Mouse (Mus musculus): ENCODE measurements at regions not wholly inside any gene's neighbourhood (a gene's known extent, or its start where the extent isn't known, plus 50 kb on each side); places are given as distances from the start of the nearest gene placed in this dataset.

- no peak for DNase-seq (ENCODE audit: low spot score)
These were observed 65.0 kb downstream of the Atxn7l3b start for GRCm38 (mm10) chr10:112863808-112864207.

DNA sequence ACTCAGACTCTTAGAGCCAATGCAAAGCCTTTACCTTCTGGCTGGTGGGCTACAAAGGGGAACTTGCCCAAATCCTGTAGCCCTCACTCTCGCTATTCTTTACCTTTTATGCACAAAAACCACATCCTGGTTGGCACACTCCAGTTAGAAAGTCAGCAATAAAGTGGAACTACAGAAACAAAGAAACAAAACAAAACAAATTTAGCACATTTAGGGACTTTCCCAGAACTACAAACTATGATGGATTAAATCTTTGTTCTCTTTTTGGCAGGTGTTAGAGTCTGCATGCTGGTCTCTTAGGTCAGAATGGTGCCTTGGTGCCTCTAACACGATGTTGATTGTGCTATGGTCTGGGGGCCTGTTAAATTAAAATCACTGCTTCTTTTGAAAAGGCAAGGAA lies 65.4 kb downstream of the Atxn7l3b start:
- no peak for DNase-seq (ENCODE audit: low spot score)

DNA sequence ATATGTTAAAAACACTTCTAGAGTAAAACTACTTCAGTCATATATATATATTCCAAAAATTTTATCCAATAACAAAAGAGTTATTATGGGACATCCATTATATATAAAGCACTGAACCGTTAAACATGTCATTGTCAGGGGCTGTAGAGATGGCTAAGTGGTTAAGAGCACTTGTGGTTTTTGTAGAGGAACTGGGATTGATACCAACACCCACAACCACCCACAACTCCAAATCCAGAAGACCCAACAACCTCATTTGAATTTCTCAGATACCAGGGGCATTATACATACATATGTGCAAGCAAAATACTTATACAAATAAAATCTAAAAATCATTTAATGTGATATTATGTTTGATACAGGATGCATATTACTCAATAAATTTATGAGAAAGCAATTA lies 76.8 kb downstream of the Atxn7l3b start:
- DNase-seq (ENCODE audit: low spot score) = no peak

DNA sequence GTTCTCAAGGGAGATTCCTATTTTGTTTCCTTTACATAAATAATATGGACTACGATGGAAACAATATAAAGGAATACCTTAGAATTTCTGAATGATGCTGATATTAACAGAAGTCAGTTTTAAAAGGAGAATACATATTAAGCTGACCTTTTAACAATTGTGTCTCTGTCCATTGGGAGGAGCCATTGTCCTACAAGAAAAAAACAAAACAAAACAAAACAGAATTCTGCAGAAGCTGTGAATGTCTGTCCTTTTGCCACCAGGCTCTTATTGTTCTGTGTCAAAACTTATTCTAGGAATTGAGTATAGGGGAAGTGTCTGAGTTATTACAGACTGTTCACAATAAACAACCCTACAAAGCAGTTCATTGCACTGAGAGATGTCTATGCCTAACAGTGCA lies 82.6 kb downstream of the Atxn7l3b start:
- DNase-seq (ENCODE audit: low spot score) = no peak

- no peak for DNase-seq (ENCODE audit: low spot score)
These were observed 91.3 kb downstream of the Atxn7l3b start for GRCm38 (mm10) chr10:112837400-112838035.

GRCm38 (mm10) chr10:112835970-112836369 lies 92.8 kb downstream of the Atxn7l3b start:
- DNase-seq (ENCODE audit: low spot score) = no peak

DNA sequence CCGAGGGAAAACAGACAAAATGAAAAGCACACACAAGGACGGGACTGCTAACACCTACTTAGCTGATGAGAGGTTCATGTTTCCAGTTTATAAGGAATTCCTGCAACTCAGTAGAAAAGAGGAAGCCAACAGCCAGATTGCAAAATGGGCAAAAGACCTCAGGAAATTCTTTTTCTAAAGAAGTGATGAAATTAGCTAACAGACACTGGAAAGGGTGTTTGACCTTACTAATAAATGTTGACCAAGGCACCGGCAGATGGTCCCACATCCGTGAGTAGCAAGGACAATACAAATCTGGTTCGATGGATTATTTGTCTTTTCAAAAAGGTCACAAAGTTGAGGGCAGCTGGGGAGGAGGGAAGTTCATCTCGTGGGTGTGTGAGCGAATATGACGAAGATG lies 93.3 kb downstream of the Atxn7l3b start:
- no peak for DNase-seq (ENCODE audit: low spot score)

- no peak for DNase-seq (ENCODE audit: low spot score)
These were observed 118.6 kb downstream of the Atxn7l3b start for GRCm38 (mm10) chr10:112810181-112810580.

DNA sequence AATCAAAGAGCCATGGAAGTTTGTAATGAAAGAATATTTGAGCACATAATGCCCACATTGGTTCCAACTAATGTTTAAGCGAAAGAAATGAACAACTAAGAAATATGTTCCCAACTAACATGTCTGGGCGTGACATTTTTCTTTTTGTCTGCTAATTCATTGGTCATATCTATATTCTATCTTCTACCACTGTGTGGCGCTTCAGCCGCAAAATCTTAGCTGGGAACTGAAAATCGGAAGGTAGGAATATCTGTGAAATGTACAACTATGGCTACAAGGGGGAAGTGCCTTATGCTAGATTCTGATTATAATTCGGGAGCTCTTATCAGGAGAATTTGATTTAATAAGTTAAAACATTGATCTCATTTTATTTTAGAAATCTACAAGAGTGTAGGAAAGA lies 125.2 kb downstream of the Atxn7l3b start:
- no peak for DNase-seq (ENCODE audit: low spot score)

DNA sequence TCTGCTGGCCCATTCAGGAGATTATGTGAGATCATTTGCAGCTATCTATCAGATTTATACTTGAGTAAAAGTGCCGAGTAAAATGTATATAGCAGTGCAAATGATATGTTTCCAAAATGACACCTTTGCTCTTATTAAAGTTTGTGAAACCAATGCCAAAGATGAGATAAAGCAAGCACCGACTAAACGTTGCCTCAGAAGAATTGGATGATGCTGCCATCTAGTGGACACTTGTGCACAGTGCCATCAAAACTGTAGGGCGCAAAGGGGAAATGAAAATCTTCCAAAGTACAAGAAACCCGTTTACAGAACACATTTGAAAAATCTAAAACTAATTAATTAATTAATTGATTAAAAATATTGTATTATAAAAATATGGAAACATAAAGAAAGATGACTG lies 127.2 kb downstream of the Atxn7l3b start:
- peak; percentile 46 for DNase-seq (ENCODE audit: low spot score)

DNA sequence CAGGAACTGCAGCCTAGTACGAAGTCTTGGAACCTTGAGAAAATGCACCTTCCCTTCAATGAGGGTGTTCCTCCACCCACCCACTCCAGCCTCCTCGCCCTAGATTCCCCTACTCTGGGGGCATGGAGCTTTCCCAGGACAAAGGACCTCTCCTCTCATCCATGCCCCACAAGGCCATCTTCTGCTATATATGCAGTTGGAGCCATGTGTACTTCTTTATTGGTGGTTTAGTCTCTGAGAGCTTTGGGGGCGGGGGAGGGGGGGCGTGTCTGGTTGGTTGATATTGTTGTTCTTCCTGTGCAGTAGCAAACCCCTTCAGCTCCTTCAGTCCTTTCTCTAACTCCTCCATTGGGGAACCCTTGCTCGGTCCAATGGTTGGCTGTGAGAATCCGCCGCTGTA lies 130.2 kb downstream of the Atxn7l3b start:
- no peak for DNase-seq (ENCODE audit: low spot score)

DNA sequence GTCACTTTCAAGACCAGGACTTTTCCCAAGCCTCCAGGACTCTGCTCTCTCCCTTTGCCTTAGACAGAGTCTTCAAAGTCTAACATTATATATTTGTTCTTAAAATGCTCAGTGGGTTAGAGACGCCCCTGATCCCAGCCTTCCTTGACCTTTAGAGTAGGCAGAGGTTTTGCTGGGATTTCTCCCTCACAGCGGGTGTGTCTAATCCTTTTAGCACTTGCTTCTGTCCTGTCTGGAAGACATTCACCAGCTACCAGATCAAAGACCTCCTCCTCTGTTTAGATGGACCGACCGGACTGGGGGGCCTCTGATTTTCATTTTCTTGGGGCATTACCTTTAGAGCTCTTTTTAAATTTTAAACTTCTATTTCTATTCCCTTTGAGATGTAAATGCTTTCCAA lies 130.7 kb downstream of the Atxn7l3b start:
- DNase-seq (ENCODE audit: low spot score) = no peak

- no peak for DNase-seq (ENCODE audit: low spot score)
These were observed 132.9 kb downstream of the Atxn7l3b start for GRCm38 (mm10) chr10:112795938-112796337.

GRCm38 (mm10) chr10:112795473-112795872 lies 133.3 kb downstream of the Atxn7l3b start:
- DNase-seq (ENCODE audit: low spot score) = no peak

DNA sequence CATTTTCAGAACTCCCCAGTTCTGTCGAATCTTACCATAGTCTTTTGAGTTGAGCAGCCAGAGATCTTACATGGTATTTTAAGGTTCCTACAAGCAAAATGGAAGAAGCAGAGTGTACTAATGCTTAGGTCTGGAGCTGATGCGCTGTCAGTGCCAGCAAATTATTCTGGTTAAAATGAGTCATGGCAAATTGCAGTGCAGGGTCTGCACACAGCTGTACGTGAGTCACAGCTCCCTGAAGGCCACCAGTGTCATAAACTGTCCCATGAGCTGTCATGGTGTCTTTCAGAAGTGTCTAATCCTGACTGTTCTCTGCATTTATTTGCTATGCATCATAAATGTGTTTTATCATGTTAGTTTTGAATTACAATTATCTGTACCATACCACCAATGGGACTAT lies 140.6 kb downstream of the Atxn7l3b start:
- no peak for DNase-seq (ENCODE audit: low spot score)

DNA sequence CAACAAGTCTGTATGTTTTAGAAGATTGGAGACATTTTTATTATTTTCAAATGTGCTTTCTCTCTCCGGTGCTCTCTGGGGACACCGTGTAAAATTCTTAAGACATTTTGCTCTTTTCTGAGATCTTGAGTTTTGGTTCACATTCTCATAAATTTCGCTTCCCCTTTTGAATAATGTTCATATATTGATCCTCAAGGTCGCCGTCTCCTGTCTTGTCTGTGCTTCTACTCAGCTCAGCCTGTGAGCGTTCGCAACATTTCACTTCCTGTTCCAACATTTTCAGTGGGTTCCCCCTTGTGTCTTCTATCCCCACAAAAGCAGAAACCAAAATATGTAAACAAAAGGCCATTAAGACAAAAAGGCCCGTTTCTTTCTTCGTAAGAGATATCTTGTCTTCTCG lies 154.5 kb downstream of the Atxn7l3b start:
- DNase-seq (ENCODE audit: low spot score) = no peak

GRCm38 (mm10) chr10:112746683-112747082 lies 182.1 kb downstream of the Atxn7l3b start:
- DNase-seq (ENCODE audit: low spot score) = no peak

DNA sequence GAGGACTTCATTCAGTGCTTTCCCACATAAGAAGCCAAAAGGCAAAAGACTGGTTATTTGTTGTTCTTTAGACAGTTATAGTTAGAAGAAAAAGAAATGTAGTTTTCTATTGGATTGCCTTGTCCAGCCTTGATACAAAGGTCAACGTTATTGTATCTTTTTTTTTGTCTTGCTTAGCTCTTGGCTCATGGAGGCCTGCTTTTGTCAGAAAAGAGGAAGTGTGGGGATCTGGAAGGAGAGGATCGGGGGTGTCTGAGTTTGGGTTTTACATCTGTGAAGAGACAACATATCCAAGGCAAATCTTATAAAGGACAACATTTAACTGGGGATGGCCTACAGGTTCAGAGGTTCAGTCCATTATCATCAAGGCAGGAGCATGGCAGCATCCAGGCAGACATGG lies 185.3 kb downstream of the Atxn7l3b start:
- no peak for DNase-seq (ENCODE audit: low spot score)

GRCm38 (mm10) chr10:112742123-112742522 lies 186.7 kb downstream of the Atxn7l3b start:
- no peak for DNase-seq (ENCODE audit: low spot score)
